Mouse (Mus musculus) testis, postnatal 10 days (tissue): Measurements from ENCODE around the gene Lrrc17.
"Not testable (repeated sequence)": the region's sequence is repeated elsewhere in the genome, so short reads cannot be mapped to it uniquely, and the experiment has no call there.

Experiments
- DNase-seq: peaks from one replicate; pipeline ENCODE4 v3.0.0; 2021; ENCODE audit warnings: low spot score

Lrrc17 gene

DNA sequence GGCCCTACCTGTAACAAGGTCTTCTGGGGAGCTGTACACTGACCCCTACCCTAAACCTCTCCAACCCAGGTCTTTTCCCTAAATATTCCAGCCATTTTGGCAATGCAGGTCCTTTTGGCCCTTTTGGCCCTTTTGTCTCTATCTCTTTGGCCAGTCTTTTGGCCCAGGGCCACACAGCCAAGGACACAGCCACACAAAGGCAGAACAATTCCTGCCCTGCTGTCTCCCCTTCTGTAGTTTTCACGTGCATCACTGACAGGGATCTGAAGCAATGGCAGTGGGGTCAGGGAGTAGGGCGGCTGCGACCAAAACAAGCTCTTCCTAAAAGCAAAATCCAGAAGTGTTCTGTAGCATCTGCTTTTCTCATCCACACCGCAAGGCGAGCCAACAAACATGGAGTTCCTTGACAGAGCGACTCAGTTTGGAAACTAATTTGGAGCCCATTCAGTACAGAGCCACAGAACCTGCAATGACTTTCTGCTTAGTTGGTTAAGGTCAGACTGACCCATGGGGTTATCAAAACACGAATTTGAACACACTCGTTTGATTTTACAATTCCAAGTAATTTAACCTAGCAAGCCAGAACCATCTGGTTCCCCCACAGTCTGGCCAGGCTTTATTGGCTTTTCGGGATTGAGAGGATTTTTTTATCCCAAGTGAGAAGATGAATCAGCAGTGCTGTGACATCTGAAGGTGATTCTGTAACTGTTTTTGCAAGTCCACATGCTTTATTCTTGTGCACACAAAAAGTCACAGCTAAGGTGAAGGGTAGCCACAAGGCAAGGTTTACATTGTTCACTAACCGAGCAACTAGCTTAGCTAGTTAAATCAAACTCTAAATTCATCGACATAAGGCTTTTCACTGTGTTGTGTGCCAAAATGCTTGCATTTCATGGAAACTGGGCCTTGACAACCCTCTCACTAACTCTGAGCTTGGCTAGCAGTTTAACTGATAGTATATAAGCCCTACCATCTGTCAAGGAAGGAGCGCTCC lies 65.2 kb downstream of the Lrrc17 start:
- peak; percentile 54 for DNase-seq

DNA sequence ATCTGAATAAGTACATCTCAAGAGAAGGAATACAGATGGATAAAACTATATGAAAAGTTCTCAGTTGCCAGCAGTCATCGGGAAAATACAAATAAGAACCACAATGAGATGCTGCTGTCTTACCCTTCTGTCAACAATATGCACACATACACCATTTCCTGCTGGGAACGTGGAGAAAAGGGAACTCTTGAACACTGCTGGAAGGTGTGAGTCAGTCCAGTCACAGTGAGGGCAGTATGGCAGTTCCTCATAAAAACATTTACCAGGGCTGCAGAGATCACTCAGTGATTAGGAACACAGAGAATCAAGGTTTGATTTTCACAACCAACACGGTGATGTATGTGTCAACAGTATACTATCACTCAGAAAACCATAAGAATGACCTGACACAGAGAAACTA lies 67.6 kb downstream of the Lrrc17 start:
- DNase-seq: no peak

DNA sequence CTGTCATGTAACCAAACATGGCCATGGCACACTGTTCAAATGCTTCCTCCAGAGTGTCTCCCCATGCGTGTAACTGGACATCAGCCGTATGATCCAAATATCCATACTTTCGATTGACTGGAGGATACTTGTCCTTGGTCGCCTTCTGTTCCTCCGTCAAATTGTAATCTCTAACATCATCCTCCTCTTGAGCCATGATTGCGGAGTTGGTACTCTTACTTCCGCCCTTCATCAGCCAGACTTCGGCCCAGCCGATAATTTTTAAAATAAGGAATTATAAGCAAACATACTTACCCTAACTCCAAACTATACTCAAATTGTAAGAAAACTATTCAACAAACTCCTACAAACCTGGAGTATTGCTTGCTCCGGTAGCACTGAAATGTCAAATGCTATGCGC lies 70.9 kb downstream of the Lrrc17 start:
- not testable (repeated sequence) for DNase-seq

DNA sequence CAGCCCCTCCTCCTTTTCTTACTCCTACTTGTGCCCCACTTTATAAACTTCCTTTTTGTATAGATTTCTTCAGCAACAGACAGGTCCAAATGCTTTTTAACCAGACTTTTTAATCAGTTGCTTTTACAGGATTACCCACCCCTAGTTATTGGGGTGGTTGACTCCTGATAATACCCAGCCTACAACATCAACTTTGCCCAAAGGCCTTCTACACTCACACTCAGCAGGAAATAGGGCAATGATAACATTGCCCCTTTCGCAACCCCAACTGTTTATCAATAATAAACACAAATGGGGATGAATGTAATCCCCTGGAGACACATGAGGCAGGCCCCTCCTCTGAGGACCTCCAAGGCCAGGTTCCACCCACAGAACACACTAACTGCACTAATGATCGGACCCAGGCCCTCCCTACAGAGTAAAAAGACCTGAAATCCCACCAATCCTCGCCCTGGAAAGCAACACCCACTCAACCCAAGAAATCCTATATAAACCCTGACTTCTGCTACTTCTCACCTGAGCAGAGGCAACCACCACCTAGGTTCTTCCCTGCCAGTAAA lies 73.2 kb downstream of the Lrrc17 start:
- DNase-seq: no peak
